Mouse (Mus musculus) hindbrain, embryonic 16.5 days (tissue): ENCODE measurements around the gene Edrf1. TPM values are rescaled to one million over a fixed set of nuclear protein-coding genes. Genes with fewer than 3 reads are reported as not detected.

Experiments
- ATAC-seq: fragments of 200-750 bp; cut with Nextera tagmentation; 2 replicates; pipeline ENCODE4 v1.8.0; 2017; ENCODE audit warnings: moderate TSS enrichment, moderate library complexity
- H3K27ac ChIP-seq: fragments of 300-500 bp; sonication (generic); 2 replicates; pipeline ENCODE4 v1.5.1; 2014; ENCODE audit warnings: low read depth, mild to moderate bottlenecking, control low read depth, low read length, moderate library complexity
- H3K27me3 ChIP-seq: fragments of 300-500 bp; sonication (generic); replicated peaks from 2 replicates; pipeline ENCODE4 v1.6.1; 2014; ENCODE audit warnings: low read length; ENCODE audit not compliant: control insufficient read depth, insufficient read depth
- H3K36me3 ChIP-seq: fragments of 300-500 bp; sonication (generic); 2 replicates; pipeline ENCODE4 v1.6.1; 2014; ENCODE audit warnings: mild to moderate bottlenecking, low read length, moderate library complexity, mixed read lengths; ENCODE audit not compliant: control insufficient read depth, insufficient read depth
- H3K4me1 ChIP-seq: fragments of 300-500 bp; sonication (generic); 2 replicates; pipeline ENCODE4 v1.6.1; 2014; ENCODE audit warnings: low read depth, low read length; ENCODE audit not compliant: control insufficient read depth, insufficient read depth
- H3K4me2 ChIP-seq: fragments of 300-500 bp; sonication (generic); 2 replicates; pipeline ENCODE4 v1.6.1; 2014; ENCODE audit warnings: mild to moderate bottlenecking, low read length, control low read depth, moderate library complexity
- H3K4me3 ChIP-seq: fragments of 300-500 bp; sonication (generic); 2 replicates; pipeline ENCODE4 v1.5.1; 2014; ENCODE audit warnings: mild to moderate bottlenecking, low read length, control low read depth, moderate library complexity
- H3K9ac ChIP-seq: fragments of 300-500 bp; sonication (generic); 2 replicates; pipeline ENCODE4 v1.6.1; 2014; ENCODE audit warnings: low read depth, mild to moderate bottlenecking, control low read depth, low read length, moderate library complexity
- H3K9me3 ChIP-seq: fragments of 300-500 bp; sonication (generic); 2 replicates; pipeline ENCODE4 v1.6.1; 2014; ENCODE audit warnings: mild to moderate bottlenecking, low read length, moderate library complexity; ENCODE audit not compliant: control insufficient read depth
- WGBS: fragments of 180-500 bp; shearing (Covaris S2); extraction: QIAGEN DNeasy Blood & Tissue Kit; methylation state at CpG from one replicate; pipeline ENCODE4 v1.1.7; 2014; 5-methylcytosine and 5-hydroxymethylcytosine counted together
- polyA plus RNA-seq: library from polyadenylated mRNA; unstranded; fragments of >200 nt; fragmentation: Nextera tagmentation; extraction: Ambion mirVana; gene quantifications from 2 replicates; pipeline ENCODE4 v1.2.1, GENCODE M21; 2015

The Edrf1 gene
- polyA plus RNA-seq, 1 experiment from 2014 or later = 14.9 TPM

DNA sequence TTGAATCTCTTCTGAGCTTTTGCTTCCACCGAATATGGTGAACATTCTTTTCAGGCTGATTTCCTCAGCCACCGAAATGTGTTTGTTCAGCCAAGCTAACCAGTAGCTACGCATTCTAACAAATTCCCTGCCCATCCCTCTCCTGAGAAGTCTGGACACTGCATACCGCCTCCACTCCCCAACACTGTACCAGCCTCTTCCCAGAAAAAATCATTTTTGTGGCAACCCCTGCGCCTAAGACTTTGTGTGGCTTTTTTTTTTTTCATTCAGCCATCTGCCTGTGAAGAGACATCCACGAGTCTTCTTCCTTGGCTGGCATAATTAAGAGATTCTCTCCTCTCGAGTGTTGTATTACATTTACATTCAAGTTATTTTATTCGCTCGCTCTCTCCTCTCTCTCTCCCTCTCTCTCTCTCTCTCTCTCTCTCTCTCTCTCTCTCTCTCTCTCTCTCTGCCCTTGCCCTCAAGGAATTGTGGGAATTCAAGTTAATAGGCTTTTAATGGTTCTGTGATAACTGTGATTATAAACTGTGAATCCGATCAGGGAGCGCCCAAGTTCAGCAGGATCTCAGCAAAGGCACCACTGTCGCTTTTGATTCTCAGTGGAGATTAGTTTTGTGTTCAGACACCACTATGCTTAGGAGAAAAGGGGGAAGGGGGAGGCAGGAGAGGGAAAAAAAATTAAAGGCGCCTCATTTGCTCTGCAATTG, 28.6 kb upstream of the Edrf1 start:
- ATAC-seq = no peak
- H3K36me3 ChIP-seq = no peaks in the 10 kb centered on the region
- no peaks in the 10 kb centered on the region for H3K27me3 ChIP-seq
- peak overlapping the region; percentile 33; the same call in 1 of the 2 replicates for H3K9ac ChIP-seq
- peak overlapping the region; percentile 65 for H3K27ac ChIP-seq
- WGBS = 33% methylated on average over 13 of the region's 13 CpGs
- H3K4me2 ChIP-seq = peak overlapping the region; percentile 39
- H3K4me3 ChIP-seq = no peak overlapping the region
- H3K4me1 ChIP-seq = peaks cover 15% of the 10 kb centered on the region
- H3K9me3 ChIP-seq = no peaks in the 10 kb centered on the region

DNA sequence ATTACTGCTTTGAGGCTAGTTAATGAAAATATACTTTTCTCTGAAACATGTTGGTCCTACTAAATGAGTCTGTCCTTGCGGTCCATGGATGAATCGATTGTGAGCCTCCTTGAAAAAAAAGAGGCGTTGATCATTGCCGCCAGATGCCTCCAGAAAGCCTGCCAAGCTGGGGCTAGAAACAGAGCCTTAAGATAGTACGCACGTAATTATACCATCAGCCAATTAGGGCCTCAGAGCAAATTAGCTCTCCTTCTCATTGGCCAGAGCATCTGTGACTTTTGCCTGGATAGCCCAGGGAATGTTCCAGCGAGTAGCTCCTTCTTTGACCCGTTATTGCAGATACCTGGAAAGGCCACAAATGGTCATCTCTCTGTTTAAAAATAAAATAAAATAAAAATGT, 27.8 kb upstream of the Edrf1 start:
- peaks cover 15% of the 10 kb centered on the region for H3K4me1 ChIP-seq
- no peak overlapping the region for H3K4me2 ChIP-seq
- 58% methylated on average over 8 of the region's 8 CpGs for WGBS
- ATAC-seq = 0 out of 2 replicates have a peak, but pooled peaks have one; percentile 49
- no peaks in the 10 kb centered on the region for H3K36me3 ChIP-seq
- no peak overlapping the region for H3K27ac ChIP-seq
- H3K9ac ChIP-seq = no peak overlapping the region
- no peaks in the 10 kb centered on the region for H3K9me3 ChIP-seq
- H3K4me3 ChIP-seq = no peak overlapping the region
- H3K27me3 ChIP-seq = no peaks in the 10 kb centered on the region

GRCm38 (mm10) chr7:133612981-133613380, 24.4 kb upstream of the Edrf1 start:
- ATAC-seq = no peak
- H3K27ac ChIP-seq = no peak overlapping the region
- H3K36me3 ChIP-seq = no peaks in the 10 kb centered on the region
- peaks cover 7% of the 10 kb centered on the region for H3K4me1 ChIP-seq
- H3K9me3 ChIP-seq = no peaks in the 10 kb centered on the region
- WGBS = 64% methylated on average over 2 of the region's 2 CpGs
- no peak overlapping the region for H3K4me3 ChIP-seq
- H3K9ac ChIP-seq = no peak overlapping the region
- H3K27me3 ChIP-seq = no peaks in the 10 kb centered on the region
- H3K4me2 ChIP-seq = no peak overlapping the region

DNA sequence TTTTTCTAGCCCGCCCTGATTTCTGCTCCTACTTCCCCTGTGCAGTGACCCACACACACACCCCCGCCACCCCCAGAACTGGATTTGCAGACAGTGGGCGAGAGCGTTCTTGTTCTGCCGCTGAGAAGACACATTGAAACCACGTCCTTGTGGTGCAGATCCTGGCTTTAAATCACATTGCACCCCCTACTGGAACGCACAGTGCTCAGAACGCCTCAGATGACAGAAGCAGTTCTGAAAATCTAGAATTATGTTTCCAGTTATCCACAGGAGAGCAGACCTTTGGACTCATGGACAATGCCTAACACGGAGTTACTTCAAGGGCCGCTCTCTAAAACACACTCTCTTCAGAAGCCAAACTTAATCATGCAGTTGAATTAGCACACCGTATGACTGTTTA, 16.6 kb upstream of the Edrf1 start:
- H3K27ac ChIP-seq = no peak overlapping the region

DNA sequence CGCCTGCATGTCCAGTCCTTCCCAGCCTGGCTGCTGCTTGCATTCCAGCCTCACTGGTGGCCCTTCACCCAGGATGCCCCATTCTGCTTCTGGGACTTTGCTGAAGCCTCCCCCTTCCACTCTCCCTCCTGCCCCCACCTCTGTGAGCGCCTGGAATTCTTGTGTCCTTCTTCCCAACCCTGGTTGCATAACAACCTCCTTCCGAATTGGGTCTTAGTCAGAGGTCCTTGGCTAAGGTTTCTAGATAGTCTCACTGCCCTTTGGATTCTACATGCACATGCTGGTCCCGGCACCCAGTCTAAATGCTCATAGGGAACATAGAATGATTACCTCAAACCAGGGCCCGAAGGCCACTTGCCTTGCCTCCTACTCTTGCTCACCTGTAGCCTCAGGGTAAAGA, 14.1 kb upstream of the Edrf1 start:
- Histone ChIP-seq H3K27ac (no peak overlapping the region), H3K4me2 (no peak overlapping the region), H3K4me3 (no peak overlapping the region), H3K36me3 (no peaks in the 10 kb centered on the region), H3K9ac (no peak overlapping the region), H3K9me3 (no peaks in the 10 kb centered on the region), H3K4me1 (peaks cover 2% of the 10 kb centered on the region; the same call in 1 of the 2 replicates), H3K27me3 (no peaks in the 10 kb centered on the region)
- no peak for ATAC-seq
- WGBS = 91% methylated on average over 5 of the region's 5 CpGs

More for the DNA sequence above, 16.6 kb upstream of the Edrf1 start:
- WGBS = 44% methylated on average over 11 of the region's 11 CpGs
- Histone ChIP-seq H3K4me1 (no peaks in the 10 kb centered on the region), H3K36me3 (no peaks in the 10 kb centered on the region), H3K9ac (no peak overlapping the region), H3K27me3 (no peaks in the 10 kb centered on the region), H3K4me2 (no peak overlapping the region), H3K9me3 (no peaks in the 10 kb centered on the region), H3K4me3 (no peak overlapping the region)
- ATAC-seq = peak; percentile 52; the same call in 1 of the 2 replicates

- Histone ChIP-seq H3K9ac (no peak overlapping the region), H3K27ac (no peak overlapping the region), H3K4me1 (peaks cover 2% of the 10 kb centered on the region; the same call in 1 of the 2 replicates), H3K9me3 (no peaks in the 10 kb centered on the region), H3K4me3 (no peak overlapping the region), H3K4me2 (no peak overlapping the region), H3K27me3 (no peaks in the 10 kb centered on the region), H3K36me3 (no peaks in the 10 kb centered on the region)
- WGBS = 21% methylated on average over 14 of the region's 14 CpGs
- no peak for ATAC-seq
Observed at GRCm38 (mm10) chr7:133627184-133627936, 10.0 kb upstream of the Edrf1 start.

DNA sequence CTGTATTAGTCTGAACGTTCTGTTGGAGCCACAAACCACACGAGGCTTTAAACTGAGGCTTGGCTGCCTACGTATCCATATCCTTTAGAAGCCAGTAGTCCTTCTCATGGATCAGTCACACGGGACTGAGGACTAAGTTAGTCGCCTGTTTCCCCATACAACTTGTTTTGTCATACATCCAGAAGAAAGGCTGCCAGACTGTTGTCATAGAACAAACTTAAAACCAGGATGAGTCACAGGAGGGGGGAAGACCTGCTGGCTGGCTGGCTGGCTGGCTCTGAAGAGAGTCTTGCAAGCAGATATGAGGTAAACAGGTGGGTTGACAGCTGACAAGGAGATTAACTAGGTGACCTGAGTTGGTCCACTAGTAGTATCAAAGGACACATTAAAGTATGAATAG, 6.5 kb upstream of the Edrf1 start:
- Histone ChIP-seq H3K4me2 (no peak overlapping the region), H3K27ac (no peak overlapping the region), H3K4me1 (peaks cover 2% of the 10 kb centered on the region; the same call in 1 of the 2 replicates), H3K36me3 (no peaks in the 10 kb centered on the region), H3K9ac (no peak overlapping the region), H3K9me3 (no peaks in the 10 kb centered on the region), H3K4me3 (no peak overlapping the region), H3K27me3 (no peaks in the 10 kb centered on the region)
- WGBS = 79% methylated on average over 5 of the region's 5 CpGs
- ATAC-seq = no peak

GRCm38 (mm10) chr7:133632476-133632875, 4.9 kb upstream of the Edrf1 start:
- no peaks in the 10 kb centered on the region for H3K36me3 ChIP-seq
- ATAC-seq = no peak
- H3K4me1 ChIP-seq = peaks cover 2% of the 10 kb centered on the region; the same call in 1 of the 2 replicates
- no peak overlapping the region for H3K4me2 ChIP-seq
- no peaks in the 10 kb centered on the region for H3K27me3 ChIP-seq
- WGBS = 20% methylated on average over 2 of the region's 2 CpGs
- H3K4me3 ChIP-seq = no peak overlapping the region
- no peak overlapping the region for H3K9ac ChIP-seq
- no peaks in the 10 kb centered on the region for H3K9me3 ChIP-seq
- no peak overlapping the region for H3K27ac ChIP-seq

DNA sequence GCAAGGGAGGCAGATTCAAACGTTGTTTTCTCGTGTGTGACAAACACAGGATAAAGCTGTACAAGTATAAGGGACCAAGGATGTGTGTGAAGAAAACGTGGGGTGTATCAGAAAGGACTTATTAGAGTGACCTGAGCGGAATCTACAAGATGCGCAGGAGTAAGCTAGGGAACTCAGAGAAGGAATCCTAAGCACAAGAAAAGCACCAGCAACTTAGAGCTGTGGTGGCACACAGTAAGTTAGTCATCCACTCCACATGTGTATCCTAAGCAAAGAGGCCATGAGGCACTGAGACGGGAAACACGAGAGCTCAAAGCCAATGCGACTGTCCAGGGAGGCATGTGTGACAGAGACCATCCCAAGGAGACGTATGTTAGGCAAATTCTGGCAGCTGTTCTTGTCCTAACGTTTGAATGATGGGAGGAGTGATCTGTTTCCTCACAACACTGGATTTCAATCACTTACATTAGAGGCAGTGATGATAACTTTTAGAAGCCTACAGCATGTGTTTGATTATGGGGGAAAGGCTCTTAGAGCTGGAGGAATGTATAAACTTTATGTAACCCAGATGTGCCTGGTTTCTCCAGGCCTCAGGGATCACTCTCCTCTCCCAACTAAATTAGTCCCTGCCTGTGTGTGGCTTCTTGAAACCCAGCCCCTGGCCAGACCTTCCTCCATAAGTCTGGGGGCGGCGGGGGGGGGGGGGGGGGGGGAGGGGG, 2.3 kb upstream of the Edrf1 start:
- H3K36me3 ChIP-seq = peaks cover 3% of the 10 kb centered on the region; the same call in 1 of the 2 replicates
- H3K4me1 ChIP-seq = peaks cover 11% of the 10 kb centered on the region
- 58% methylated on average over 10 of the region's 12 CpGs for WGBS
- no peak overlapping the region for H3K4me2 ChIP-seq
- H3K9ac ChIP-seq = no peak overlapping the region
- no peaks in the 10 kb centered on the region for H3K9me3 ChIP-seq
- H3K4me3 ChIP-seq = no peak overlapping the region
- ATAC-seq = no peak
- H3K27ac ChIP-seq = no peak overlapping the region
- no peaks in the 10 kb centered on the region for H3K27me3 ChIP-seq
